Mouse (Mus musculus): ENCODE data around the gene Cyp51.
"Not testable (repeated sequence)": the region's sequence is repeated elsewhere in the genome, so short reads cannot be mapped to it uniquely, and the experiment has no call there.

The Cyp51 gene

GRCm38 (mm10) chr5:4104341-4105040, at the start of gene Cyp51:
Gene Cyp51 (minus strand): TSS chr5:4104746.
- peak; percentile 94 for DNase-seq

DNA sequence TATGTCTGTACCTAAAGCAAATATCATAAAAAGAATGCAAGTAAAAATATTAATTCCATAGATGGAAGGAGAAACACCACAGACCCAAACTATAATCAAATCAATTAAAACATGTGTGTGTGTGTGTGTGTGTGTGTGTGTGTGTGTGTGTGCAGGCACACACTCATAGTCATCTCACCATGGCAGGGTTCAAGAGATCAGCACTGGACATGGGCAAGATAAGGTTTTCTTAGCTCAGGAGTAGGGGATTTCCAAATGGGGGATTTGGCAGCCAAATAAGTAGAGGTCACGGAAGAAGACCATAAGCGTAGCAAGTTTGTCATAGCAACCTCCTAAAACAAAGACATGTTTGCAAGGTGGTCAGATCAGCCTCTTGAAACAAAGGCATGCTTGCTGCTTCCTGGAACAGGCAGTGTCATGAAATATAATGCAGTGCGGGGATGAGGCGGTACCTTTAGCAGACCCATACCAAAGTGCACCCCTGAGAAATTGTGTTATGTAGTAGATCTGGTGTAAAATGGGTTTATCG, 8.1 kb upstream of the Cyp51 start:
- DNase-seq = no peak

DNA sequence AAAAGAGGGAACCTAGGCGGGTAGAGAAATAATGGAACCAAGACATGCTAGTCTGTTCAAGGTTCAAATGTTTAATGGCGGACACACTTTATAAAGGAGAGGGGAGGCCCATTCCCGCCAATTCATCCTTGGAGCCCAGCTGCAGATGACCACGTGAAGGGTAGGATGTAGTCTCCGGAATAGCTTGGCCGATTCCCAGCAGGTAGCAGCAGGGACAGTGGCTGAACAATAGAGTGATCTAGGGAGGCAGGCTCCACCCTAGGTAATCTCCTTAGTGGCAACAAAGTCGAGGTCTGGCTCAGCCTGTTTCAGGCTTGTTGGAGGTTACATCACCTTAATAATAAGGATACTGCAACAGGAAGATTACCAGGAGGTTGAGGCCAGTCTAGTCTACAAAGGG, 2.5 kb upstream of the Cyp51 start:
- not testable (repeated sequence) for DNase-seq

DNA sequence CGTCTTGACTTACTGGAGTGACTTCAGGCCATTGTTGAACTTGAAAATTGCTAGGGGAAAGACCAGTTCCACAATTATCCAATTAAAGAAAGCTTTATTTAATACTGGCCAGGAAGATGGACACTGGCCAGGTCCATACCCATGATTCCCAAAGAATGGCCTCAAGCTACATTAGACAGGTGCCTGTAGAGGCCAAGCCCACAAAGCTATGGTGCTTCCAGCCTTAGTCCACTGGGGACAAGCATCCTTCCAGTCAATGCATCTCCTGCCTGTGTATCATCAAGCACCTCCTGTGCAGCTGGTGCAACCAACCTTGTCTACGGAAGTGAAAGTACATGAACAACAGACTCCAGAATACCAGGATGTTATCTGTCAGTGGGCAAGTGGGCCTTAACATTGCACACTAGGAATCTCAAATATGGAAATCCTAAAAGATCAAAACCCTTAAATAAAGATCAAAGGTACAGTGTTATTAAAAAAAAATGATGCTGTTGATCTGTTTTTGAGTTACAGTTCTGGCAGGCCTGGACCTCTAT, 1.2 kb upstream of the Cyp51 start:
- no peak for DNase-seq

GRCm38 (mm10) chr5:4103626-4104340, 763 bp downstream of the Cyp51 start:
- DNase-seq = peak; percentile 4

GRCm38 (mm10) chr5:4101770-4102169, 2.8 kb downstream of the Cyp51 start:
- DNase-seq = no peak

GRCm38 (mm10) chr5:4101031-4101430, 3.5 kb downstream of the Cyp51 start:
- no peak for DNase-seq

DNA sequence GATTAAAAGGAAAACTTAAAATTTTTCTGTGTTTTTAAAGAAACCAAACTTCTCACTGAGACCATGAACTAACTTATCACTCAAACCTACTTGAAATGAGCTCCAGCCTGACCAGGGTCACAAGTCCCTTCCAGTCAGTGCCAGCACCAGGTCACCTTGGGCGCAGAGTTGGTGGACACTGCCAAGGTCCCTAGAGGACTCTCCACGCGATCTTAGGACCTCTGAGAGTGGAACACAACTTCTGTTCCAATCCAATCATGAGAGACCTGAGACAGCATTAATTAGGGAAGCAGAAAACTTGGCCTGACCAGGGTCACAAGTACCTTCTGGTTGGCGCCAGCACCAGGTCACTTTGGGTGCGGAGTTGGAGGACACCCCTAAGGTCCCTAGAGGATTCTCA, 10.1 kb downstream of the Cyp51 start:
- DNase-seq = no peak

DNA sequence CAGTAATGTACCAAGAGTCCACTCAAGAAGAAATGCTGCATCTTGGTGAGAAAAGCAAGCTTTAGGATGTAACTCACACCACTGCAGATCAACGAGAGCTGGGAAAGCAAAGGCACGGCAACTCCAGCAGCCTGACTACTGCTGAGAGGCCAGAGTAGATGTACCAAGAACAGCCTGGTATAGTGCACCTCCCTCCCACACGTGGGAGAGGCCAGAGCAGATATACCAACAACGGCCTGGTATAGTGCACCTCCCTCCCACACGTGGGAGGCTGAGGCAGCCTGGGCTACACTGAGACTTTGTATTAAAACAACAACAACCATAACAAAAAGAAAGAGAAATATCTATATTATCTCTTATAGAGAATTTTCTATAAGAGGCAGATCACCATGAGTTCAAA, 16.4 kb downstream of the Cyp51 start:
- no peak for DNase-seq

DNA sequence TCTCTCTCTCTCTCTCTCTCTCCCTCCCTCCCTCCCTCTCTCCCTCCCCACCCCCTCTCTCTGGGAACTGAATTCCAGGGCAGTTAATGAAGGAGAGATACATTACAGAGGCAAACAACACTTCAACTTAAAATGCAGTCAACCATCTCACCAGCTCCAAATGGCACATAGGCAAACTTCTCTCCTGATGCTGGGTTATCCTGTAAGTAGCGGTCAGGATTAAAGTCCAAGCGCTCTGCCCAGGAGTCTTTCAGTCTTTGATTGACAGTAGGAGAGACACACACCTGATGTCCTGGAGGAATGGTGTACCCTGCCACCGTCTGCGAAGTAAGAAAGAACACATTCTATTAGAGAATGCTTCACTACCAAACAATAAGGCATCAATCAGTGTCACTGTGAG, 18.2 kb downstream of the Cyp51 start:
- no peak for DNase-seq

DNA sequence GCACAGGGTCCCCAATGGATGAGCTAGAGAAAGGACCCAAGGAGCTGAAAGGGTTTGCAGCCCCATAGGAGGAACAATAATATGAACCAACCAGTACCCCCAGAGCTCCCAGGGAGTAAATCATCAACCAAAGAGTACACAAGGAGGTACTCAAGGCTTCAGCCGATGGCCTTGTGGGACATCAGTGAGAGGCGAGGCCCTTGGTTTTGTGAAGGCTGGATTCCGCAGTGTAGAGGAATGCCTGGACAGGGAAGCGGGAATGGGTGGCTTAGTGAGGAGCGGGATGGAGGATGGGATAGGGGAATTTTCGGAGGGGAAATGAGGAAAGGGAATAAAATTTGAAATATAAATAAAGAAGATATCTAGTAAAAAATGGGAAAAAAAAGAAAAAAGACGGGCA, 19.6 kb downstream of the Cyp51 start:
- no peak for DNase-seq

DNA sequence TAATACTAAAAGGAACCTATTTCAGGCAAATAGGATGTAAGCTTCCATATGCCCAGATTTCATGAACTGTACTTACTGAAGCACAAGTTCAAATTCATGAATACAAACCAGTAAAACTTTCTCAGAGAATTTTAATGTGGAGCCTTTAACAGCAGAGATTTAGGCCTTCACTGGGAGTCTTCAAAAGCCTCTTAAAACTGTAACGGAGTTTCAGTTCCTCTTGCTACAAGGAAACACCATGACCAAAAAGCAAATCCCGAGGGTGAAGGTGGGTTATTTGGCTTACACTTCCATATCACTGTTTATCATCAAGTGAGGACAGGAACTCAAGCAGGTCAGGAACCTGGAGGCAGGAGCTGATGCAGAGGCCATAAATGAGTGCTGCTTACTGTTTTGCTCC, 23.0 kb downstream of the Cyp51 start:
- no peak for DNase-seq

DNA sequence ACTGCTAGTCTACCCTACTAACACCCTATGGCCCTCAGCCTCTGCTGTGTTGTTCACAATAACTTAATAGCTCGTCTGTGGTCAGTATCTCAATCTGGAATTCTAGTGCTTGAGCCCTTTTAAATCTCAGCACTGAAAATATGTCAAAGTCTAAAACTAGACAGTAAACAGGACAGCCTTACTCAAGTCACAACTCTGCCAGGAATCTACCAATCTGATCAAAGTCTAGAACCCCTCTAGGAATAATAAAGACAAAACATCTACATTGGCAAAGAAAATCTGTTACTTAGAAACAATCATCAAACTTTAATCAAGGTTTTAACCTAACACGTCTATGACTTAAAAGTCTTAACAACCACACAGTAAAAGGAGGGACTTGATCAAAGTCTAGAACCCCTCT, 23.7 kb downstream of the Cyp51 start:
- no peak for DNase-seq

DNA sequence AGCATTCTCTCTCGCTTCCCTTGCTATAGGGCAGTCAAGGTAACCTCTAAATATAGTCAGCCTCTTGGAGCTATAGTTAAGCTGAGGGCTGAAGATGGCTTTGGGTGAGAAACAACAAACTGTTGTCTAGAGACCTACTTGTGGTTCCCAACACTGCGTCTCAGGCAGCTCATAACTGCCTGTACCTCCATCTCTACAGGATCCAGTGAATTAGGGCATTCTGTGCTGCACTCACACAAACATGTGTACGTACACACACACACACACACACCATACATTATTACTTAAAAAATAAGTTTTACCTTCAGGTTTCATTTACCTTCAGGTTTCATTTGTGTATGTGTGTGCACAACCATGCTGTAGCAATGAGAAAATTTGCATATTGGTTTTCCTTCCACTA, 25.5 kb downstream of the Cyp51 start:
- no peak for DNase-seq

DNA sequence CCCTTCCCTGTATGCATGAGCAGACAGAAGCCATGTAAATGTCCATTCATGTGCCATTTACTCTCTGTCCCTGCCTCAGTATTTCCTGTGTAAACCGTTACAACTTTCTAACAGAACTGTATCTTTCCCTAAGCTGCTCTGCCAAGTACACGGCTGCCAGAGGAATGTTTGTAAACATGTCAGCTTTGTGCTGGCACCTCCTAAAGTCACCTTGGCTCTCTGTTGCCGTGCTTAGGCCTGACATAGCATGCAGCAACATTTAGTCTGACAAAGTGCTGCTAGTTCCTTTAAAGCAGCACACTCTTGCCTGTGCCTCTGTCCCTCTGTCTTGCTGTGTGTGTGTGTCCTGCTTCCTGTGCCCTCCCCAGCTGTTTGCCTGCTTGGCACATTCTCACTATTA, 37.3 kb downstream of the Cyp51 start:
- DNase-seq = no peak

GRCm38 (mm10) chr5:4066476-4067115, 38.0 kb downstream of the Cyp51 start:
- no peak for DNase-seq

DNA sequence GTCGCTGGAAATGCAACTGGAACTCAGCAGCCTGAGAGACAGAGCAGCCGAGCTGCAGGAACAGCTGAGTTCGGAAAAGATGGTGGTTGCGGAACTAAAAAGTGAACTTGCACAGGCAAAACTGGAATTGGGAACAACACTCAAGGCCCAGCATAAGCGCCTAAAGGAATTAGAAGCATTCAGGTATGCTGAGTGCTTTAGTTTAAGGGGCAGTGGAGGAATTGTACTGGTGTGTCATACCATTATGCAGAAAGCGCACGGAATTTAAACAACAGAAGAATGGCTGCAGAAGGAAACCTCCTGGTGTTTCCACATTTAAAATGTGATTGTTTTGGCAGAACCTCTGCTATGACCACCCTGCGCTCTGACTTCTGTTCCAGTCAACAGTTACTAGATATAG, 44.2 kb downstream of the Cyp51 start:
- DNase-seq = no peak

DNA sequence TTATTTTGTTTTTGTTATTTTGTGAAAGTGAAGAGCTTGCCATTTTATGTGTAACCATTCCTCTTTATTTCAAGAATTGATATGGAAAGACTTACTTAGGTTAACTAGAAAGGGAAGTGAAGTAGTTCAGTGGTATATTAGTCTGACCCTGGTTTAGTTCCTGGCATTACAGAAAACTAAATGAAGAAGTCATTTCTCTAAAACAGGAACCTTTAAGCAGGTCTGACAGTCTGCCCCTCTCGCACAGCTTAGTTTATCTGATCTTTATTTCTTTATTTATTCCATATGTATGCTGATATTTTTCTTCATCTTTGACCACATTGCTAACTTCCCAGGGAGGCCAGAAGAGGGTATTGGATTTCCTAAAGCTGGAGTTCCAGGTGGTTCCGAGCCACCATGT, 63.6 kb downstream of the Cyp51 start:
- no peak for DNase-seq

DNA sequence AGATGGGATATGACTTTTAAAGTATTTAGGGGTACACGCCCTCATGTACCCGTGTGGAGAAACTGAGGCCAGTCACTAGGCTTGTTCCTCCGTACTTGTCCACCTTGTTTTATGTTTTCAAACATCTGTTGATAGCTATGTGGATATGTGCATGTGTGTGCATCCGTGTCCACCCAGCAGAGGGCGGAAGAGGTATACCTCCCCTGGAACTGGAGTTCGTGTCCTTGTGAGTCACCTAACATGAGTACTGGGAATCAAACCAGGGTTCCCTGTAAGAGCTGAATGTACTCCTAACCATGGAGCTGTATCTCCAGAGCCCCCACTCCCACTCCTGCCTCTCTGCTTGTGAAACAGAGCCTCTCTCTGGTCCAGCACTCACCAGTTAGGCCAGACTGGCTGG, 64.2 kb downstream of the Cyp51 start:
- no peak for DNase-seq

DNA sequence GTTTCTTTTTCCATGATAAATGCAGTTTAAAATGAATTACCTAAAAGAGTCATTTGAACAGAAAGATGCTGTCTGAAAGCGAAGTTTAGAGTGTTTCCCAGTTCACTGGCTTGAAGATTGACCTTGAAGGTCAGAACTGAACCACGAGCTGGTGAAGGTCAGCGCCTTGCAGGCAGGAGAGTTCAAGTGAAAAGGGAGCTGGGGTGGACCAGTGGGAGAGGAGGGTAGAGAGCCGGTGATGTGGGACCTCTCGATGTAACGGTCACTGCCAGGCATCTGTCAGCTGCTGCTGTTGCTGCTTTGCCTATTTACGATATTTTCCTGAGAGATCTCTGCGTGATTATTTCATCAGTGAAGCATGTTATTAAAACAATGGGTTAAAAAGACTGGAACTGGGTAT, 65.2 kb downstream of the Cyp51 start:
- no peak for DNase-seq

DNA sequence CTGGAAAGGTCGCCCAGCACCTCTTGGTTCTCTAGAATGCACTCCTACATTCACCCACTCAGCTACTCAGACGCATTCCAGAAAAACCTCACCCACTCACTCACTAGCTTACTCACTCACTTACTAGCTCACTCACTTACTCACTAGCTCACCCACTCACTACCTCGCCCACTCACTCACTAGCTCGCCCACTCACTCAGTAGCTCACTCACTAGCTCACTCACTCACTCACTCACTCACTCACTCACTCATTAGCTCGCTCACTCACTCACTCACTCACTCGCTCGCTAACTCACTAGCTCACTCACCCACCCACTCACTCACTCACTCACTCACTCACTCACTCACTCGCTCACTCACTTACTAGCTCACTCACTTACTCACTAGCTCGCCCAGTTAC, 67.9 kb downstream of the Cyp51 start:
- DNase-seq = no peak

DNA sequence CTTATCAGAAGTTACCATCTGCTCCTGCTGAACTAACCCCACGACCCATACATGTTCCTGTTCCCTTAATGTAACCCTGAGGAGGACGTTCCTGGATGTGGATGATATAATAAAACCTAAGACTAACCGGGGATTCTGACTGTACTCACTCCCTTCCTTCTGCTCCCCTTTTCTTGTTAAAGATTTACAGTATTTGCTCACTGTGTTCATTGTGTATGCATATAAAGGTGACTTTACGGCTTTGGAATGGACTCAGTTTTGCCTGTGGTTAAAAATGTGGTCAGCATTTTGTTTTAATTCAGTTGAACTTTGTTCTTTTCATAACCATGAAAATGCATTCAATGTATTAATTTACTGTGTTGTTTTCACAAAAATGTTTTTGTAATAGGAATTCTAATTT, 72.7 kb downstream of the Cyp51 start:
- DNase-seq = no peak
